Mouse (Mus musculus) embryonic fibroblast, embryonic 13.5 days (primary cell): ENCODE measurements around the gene Magi2. TPM values are rescaled to one million over a fixed set of nuclear protein-coding genes. Genes with fewer than 3 reads are reported as not detected.
"Not testable (repeated sequence)": the region's sequence is repeated elsewhere in the genome, so short reads cannot be mapped to it uniquely, and the experiment has no call there.

Source experiments
- H3K27ac ChIP-seq: 2 replicates; pipeline ENCODE4 v1.5.1; 2012; ENCODE audit warnings: low read length, control low read depth, inconsistent platforms; ENCODE audit not compliant: insufficient read depth
- H3K4me1 ChIP-seq: 2 replicates; pipeline ENCODE4 v1.6.1; 2011; ENCODE audit warnings: low read length; ENCODE audit not compliant: control insufficient read depth, insufficient read depth
- H3K4me3 ChIP-seq: 2 replicates; pipeline ENCODE4 v1.5.1; 2011; ENCODE audit warnings: mild to moderate bottlenecking, control low read depth, low read length; ENCODE audit not compliant: insufficient read depth
- CTCF ChIP-seq: IDR thresholded peaks from 2 replicates; pipeline ENCODE4 v1.5.1; 2011; ENCODE audit warnings: mild to moderate bottlenecking, control low read depth, low read length, moderate library complexity, borderline replicate concordance; ENCODE audit not compliant: insufficient read depth
- POLR2A ChIP-seq: IDR thresholded peaks from 2 replicates; pipeline ENCODE4 v1.6.1; 2011; ENCODE audit warnings: low read depth, mild to moderate bottlenecking, control low read depth, low read length, moderate library complexity
- polyA plus RNA-seq: library from polyadenylated mRNA; stranded (reverse); fragments of >200 nt; gene quantifications from 2 replicates; pipeline ENCODE4 v1.2.4, GENCODE M21; 2011; ENCODE audit warnings: low read depth; ENCODE audit not compliant: missing spikeins, insufficient read length

The Magi2 gene
- polyA plus RNA-seq, 1 experiment = 4.6 TPM

- no peak overlapping the region for H3K27ac ChIP-seq
- no peak for TF ChIP-seq CTCF
- no peaks in the 10 kb centered on the region for H3K4me1 ChIP-seq
- H3K4me3 ChIP-seq = no peak overlapping the region
These were observed 1465.4 kb downstream of the Magi2 start for GRCm38 (mm10) chr5:20692230-20692629.

GRCm38 (mm10) chr5:20699116-20699515 is 1472.3 kb downstream of the Magi2 start:
- H3K4me1 ChIP-seq = no peaks in the 10 kb centered on the region; the same call in 1 of the 2 replicates
- TF ChIP-seq POLR2A (no peak), CTCF (no peak)
- H3K4me3 ChIP-seq = no peak overlapping the region
- H3K27ac ChIP-seq = no peak overlapping the region

- H3K4me3 ChIP-seq = peak overlapping the region; percentile 36
- TF ChIP-seq POLR2A = peak; percentile 79
- TF ChIP-seq CTCF = no peak
- H3K4me1 ChIP-seq = no peaks in the 10 kb centered on the region; the same call in 1 of the 2 replicates
- H3K27ac ChIP-seq = peak overlapping the region; percentile 80
These were observed 1474.9 kb downstream of the Magi2 start for GRCm38 (mm10) chr5:20701483-20702421.

GRCm38 (mm10) chr5:20702480-20703303 is 1475.9 kb downstream of the Magi2 start:
- H3K27ac ChIP-seq = peak overlapping the region; percentile 80
- H3K4me3 ChIP-seq = peak overlapping the region; percentile 96
- TF ChIP-seq POLR2A = peak; percentile 35; the same call in 1 of the 2 replicates
- TF ChIP-seq CTCF = peak; percentile 24; the same call in 1 of the 2 replicates
- no peaks in the 10 kb centered on the region; the same call in 1 of the 2 replicates for H3K4me1 ChIP-seq

GRCm38 (mm10) chr5:20703304-20703700 is 1476.5 kb downstream of the Magi2 start:
- no peak overlapping the region for H3K27ac ChIP-seq
- TF ChIP-seq POLR2A (no peak), CTCF (no peak)
- H3K4me1 ChIP-seq = no peaks in the 10 kb centered on the region; the same call in 1 of the 2 replicates
- H3K4me3 ChIP-seq = 0 out of 2 replicates have a peak overlapping the region, but pooled peaks have one; percentile 96

GRCm38 (mm10) chr5:20703971-20704575 is 1477.2 kb downstream of the Magi2 start:
- TF ChIP-seq POLR2A (no peak), CTCF (no peak)
- H3K27ac ChIP-seq = no peak overlapping the region
- H3K4me3 ChIP-seq = no peak overlapping the region
- no peaks in the 10 kb centered on the region; the same call in 1 of the 2 replicates for H3K4me1 ChIP-seq

- Histone ChIP-seq H3K4me3 (no peak overlapping the region), H3K27ac (no peak overlapping the region), H3K4me1 (no peaks in the 10 kb centered on the region; the same call in 1 of the 2 replicates)
- no peak for TF ChIP-seq POLR2A
- TF ChIP-seq CTCF = no peak
These were observed 1478.0 kb downstream of the Magi2 start for GRCm38 (mm10) chr5:20704886-20705285.

GRCm38 (mm10) chr5:20706322-20707282 is 1479.8 kb downstream of the Magi2 start:
- not testable (repeated sequence) for H3K4me3 ChIP-seq, H3K27ac ChIP-seq, H3K4me1 ChIP-seq

- not testable (repeated sequence) for H3K4me3 ChIP-seq, H3K27ac ChIP-seq, H3K4me1 ChIP-seq
These were observed 1484.0 kb downstream of the Magi2 start for GRCm38 (mm10) chr5:20710845-20711244.

GRCm38 (mm10) chr5:20714619-20715018 is 1487.8 kb downstream of the Magi2 start:
- H3K27ac ChIP-seq, H3K4me3 ChIP-seq, H3K4me1 ChIP-seq: not testable (repeated sequence)

- not testable (repeated sequence) for H3K27ac ChIP-seq, H3K4me3 ChIP-seq, H3K4me1 ChIP-seq
These were observed 1489.1 kb downstream of the Magi2 start for GRCm38 (mm10) chr5:20715980-20716379.
